Mouse (Mus musculus) left cerebral cortex, postnatal 14 days (tissue): ENCODE data around the gene Isyna1. TPM values are rescaled to one million over a fixed set of nuclear protein-coding genes. Genes with fewer than 3 reads are reported as not detected.

Experiments
- DNase-seq, 2 experiments: peaks; one replicate each; pipeline ENCODE4 v3.0.0; 2021 to 2022; ENCODE audit warnings: low spot score in 2 of 2, mixed read lengths in 1 of 2
- intact Hi-C: fragments of 180-260 bp; cut with DNase I; formaldehyde crosslinking; loops from one replicate; pipeline ENCODE4 v1.15.1; 2025
- total RNA-seq, 2 experiments: library from RNA; stranded (reverse); gene quantifications; 2 replicates each; pipeline ENCODE4 v1.2.3; 2021

Gene Isyna1
- total RNA-seq, 2 experiments from 2014 or later, result 47.5 to 51.0 TPM

DNA sequence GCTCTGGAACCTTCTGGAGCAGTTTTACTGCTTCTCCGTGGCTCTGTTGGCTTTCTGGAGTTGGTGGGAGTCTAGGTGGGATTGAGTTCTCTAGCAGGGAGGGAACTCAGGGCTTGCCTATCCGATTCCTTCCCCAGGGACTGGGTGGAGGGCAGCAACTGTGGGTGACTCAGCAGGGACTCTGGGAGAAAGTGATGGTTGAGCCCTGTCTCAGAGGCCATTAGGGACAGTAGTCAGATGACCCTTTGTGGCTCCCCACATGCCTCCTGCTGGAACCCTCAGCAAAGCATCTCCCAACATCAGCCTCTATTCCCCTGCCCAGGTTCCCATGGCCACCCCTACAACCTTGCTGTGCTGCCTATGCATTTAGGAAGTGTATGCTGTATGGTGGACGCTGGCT lies 48.8 kb downstream of the Isyna1 start:
- no peak for DNase-seq
- intact Hi-C loops, result no loop called here

DNA sequence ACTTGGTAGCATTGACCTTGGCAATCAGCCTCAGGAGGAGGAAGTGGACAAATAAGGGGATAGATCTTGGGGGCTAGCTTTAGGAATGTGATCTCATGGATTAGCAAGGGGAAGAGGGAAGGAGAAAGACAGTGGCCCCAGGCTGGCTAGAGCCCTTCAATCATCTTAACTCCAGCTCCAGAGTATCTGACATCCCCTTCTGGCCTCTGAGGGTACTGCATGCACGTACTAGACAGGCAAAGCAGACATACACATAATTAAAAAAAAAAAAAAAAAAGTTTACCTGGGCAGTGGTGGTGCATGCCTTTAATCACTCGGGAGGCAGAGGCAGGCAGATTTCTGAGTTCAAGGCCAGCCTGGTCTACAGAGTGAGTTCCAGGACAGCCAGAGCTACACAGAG lies 49.9 kb downstream of the Isyna1 start:
- no peak for DNase-seq
- intact Hi-C loops, result no loop called here

- DNase-seq, result no peak
- intact Hi-C loops, result no loop called here
Observed at GRCm38 (mm10) chr8:70645501-70646224, 51.5 kb downstream of the Isyna1 start.

DNA sequence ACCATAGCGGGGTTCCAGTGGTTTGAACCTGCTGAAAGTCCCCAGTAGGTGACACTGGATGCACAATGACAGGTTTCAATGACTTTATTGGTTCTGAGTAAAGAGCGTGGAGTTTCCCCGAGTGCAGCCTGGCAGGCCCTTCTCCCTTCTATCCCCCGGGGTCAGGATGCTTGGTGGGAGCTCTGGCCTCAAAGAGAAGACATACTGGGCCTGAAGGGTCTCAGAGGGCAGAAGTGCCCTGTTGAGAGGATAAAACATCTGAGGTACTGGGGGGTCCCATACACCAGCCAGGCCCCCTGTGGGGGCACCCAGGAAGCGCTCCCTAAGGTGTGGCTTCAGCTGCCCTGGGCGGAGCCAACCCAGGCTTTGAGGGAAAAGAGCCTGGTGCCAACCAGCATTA lies 52.2 kb downstream of the Isyna1 start:
- DNase-seq, result no peak
- intact Hi-C loops, result no loop called here

DNA sequence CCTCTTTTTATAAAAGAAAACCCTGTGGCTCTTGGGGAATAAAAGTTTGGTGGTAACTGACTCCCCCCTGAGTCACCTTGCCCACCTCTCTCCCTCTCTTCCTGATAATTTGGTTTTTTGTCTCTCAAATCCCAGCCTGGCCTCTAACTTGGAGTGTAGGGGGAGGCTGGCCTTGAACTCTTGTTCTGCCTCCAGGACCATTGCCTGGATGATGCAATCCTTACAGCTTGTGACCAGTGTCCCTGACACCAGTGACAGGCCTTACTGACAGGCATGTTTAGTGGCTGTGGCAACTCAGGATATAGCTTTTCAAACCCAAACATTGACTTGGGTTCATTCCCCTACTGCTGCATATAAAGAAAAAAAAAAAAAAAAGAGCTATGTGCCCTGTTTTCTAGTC lies 52.6 kb downstream of the Isyna1 start:
- DNase-seq, result no peak
- intact Hi-C loops, result no loop called here

Other genes starting within 250 kb of the Isyna1 start
- 10 to 100 TPM; 49.8 to 53.4 TPM for gene Upf1, start 241.1 kb upstream of the Isyna1 start, total RNA-seq
- gene Comp, start 220.8 kb upstream of the Isyna1 start, total RNA-seq, result under 1 TPM; 0.51 to 0.72 TPM
- gene Crtc1, start 154.8 kb upstream of the Isyna1 start, total RNA-seq, result 100 to 1,000 TPM; 109 to 111 TPM
- gene Klhl26, start 117.4 kb upstream of the Isyna1 start, total RNA-seq, result 10 to 100 TPM; 37.2 to 37.9 TPM
- 100 to 1,000 TPM; 217 to 225 TPM for gene Tmem59l, start 107.0 kb upstream of the Isyna1 start, total RNA-seq
- 1 to 10 TPM; 5.8 to 7.5 TPM for gene Crlf1, start 101.2 kb upstream of the Isyna1 start, total RNA-seq
- gene Rex1bd, start 87.6 kb upstream of the Isyna1 start, total RNA-seq, result 10 to 100 TPM; 96.6 to 99.7 TPM
- 1,000 to 10,000 TPM in 1 of 2 experiments, 100 to 1,000 TPM in 1; 967 to 1,028 TPM for gene Uba52, start 83.6 kb upstream of the Isyna1 start, total RNA-seq
- gene Fkbp8, start 66.6 kb upstream of the Isyna1 start, total RNA-seq, result 100 to 1,000 TPM; 396 to 406 TPM
- 10 to 100 TPM; 40.8 to 43.4 TPM for gene Kxd1, start 66.4 kb upstream of the Isyna1 start, total RNA-seq
- 10 to 100 TPM; 13.8 to 17.4 TPM for gene Ell, start 54.9 kb upstream of the Isyna1 start, total RNA-seq
- 100 to 1,000 TPM; 270 to 302 TPM for gene Ssbp4, start 14.5 kb downstream of the Isyna1 start, total RNA-seq
- gene Lrrc25, start 21.8 kb downstream of the Isyna1 start, total RNA-seq, result under 1 TPM; 0.90 to 0.97 TPM
- not detected for gene Gdf15, start 38.1 kb downstream of the Isyna1 start, total RNA-seq
- 10 to 100 TPM; 14.8 to 19.0 TPM for gene Pgpep1, start 66.0 kb downstream of the Isyna1 start, total RNA-seq
- 10 to 100 TPM; 64.3 to 69.7 TPM for gene Lsm4, start 78.9 kb downstream of the Isyna1 start, total RNA-seq
- 100 to 1,000 TPM; 165 to 193 TPM for gene Jund, start 104.6 kb downstream of the Isyna1 start, total RNA-seq
- under 1 TPM in 1 of 2 experiments, not detected in 1; 0.08 TPM for gene Iqcn, start 109.1 kb downstream of the Isyna1 start, total RNA-seq
- gene Gm3336, start 124.2 kb downstream of the Isyna1 start, total RNA-seq, result not detected
- 1 to 10 TPM; 1.0 to 1.7 TPM for gene Pde4c, start 129.3 kb downstream of the Isyna1 start, total RNA-seq
- 100 to 1,000 TPM; 926 to 947 TPM for gene Rab3a, start 160.3 kb downstream of the Isyna1 start, total RNA-seq
- 10 to 100 TPM; 36.3 to 36.5 TPM for gene Mpv17l2, start 166.6 kb downstream of the Isyna1 start, total RNA-seq
- gene Pik3r2, start 182.3 kb downstream of the Isyna1 start, total RNA-seq, result 100 to 1,000 TPM; 162 to 174 TPM
- gene Mast3, start 210.7 kb downstream of the Isyna1 start, total RNA-seq, result 100 to 1,000 TPM; 176 to 185 TPM
- gene Il12rb1, start 214.1 kb downstream of the Isyna1 start, total RNA-seq, result 1 to 10 TPM; 1.2 TPM
- gene Arrdc2, start 245.3 kb downstream of the Isyna1 start, total RNA-seq, result 10 to 100 TPM; 10.2 to 17.2 TPM